Mouse (Mus musculus): ENCODE measurements at regions not wholly inside any gene's neighbourhood (a gene's known extent, or its start where the extent isn't known, plus 50 kb on each side); places are given as distances from the start of the nearest gene placed in this dataset.

DNA sequence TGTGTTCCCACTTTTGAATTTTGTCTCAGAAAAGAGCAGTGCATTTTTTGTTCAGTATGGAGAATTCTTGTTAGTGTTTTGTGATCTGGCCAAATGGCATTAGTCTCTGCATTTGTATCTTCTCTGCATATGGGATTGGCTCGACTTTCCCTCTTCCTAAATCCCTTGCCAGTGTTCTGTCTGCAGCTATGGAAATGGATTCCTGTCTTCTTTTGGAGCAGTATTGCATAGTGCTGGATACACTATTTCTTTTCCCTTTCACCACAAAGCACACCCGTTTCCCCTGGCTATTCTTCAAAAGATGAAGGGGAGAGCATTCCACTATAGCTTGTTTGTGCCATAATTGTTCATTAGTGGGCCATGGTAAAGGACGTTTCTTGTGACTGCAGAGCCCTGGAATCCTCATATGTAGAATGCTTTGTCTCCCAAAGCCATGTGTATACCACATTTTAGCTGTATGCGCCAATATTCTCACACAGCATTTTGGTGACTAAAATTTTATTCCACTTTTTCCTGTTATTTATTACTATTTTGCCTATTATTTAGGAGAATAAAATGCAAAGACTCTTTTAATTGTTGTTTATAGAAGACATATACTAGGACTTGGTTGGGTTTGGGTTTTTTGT is 197.8 kb downstream of the Hs3st1 start:
- no peak for DNase-seq

DNA sequence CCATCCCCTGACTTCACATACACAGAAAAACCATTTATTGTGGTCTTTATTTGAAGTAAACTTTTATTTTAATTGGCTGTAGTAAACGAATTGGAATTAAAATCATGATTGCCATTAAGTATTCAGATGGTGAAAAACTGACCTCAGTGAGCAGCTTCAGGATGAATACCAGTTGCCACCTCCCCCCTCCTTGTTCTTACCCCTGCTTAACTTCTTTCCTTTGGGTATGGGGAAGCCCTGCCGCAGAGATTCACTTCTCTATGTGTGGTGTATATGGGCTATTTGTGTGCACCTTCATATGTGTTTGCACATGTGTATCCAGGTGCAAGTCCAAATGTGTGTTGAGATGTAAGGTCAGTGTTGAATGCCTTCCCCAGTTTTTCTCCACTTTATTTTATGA is 218.2 kb downstream of the Hs3st1 start:
- DNase-seq = no peak

DNA sequence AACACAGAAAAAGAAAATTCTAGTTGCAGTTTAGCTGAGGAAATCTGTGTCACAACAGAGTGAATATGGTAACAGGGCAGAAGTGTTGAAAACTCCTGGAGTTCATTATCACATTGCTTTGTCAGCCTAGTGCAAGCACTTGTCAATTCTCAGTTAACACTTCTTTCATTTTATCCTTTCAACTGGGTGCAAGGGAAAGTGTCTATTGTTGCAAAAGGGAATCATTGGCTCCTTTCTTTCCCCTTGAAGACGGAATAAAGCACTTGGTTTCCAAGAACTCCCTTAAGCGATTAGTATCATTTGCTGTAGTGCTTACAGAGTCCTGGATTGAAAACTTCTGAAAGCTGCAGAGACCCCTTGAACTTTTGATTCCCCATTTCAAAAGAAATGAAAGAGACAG is 218.9 kb downstream of the Hs3st1 start:
- no peak for DNase-seq

DNA sequence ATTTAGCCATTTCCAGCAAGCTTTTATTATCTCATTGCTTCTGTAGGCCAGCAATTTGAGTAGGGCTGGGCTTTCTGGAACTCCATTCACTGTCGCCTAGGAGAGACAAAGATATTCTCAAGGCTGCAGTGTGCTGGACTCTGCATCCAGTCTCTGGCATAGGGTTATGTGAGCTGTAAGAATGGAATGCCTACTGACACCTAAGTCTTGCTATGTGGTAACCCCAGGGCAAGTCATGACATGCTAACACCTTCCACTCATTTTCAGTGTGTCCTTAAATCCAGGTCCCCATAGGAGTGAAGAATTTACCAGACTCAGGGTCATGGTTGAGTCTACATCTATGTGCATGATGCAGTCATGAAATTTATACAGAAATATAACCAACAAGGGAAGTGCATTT is 245.0 kb downstream of the Hs3st1 start:
- DNase-seq = no peak

DNA sequence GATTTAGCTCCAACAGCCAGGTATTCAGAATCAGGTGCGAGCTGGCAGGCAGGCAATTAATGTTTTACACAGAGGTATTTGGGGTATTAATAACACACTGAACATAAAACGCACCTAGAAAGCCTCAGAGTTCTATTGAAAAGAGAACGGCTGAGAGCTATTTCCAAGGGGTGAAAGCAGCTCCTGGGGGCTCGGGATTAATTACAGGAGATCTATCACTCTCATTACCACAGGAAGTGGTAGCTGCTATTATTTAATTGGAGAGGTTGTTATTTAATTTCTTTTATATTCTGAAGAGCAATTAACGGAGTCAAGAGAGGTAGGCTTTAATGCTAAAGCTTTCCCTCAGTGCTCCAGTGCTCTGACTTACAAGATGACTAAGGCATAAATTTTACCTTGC is 272.5 kb downstream of the Hs3st1 start:
- no peak for DNase-seq

DNA sequence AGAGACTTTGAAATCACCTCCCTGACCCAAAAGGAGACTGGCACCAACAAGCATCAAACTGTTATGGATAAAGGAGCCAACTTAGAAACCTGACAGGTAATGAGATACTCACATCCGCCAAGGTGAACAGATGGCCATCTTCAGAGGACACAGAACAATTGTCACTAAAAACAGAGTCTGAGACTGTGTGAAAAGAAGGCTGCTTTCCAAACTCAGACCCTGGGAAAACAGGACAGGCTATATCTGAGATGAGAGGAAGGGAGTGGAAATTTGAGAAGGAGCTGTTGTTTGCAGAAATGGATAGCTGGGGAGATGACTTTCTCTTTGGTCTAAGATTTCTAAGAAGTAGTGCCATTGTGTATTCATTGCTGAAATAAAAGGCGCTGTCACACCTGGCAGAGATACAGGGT is 297.2 kb downstream of the Hs3st1 start:
- DNase-seq = no peak

DNA sequence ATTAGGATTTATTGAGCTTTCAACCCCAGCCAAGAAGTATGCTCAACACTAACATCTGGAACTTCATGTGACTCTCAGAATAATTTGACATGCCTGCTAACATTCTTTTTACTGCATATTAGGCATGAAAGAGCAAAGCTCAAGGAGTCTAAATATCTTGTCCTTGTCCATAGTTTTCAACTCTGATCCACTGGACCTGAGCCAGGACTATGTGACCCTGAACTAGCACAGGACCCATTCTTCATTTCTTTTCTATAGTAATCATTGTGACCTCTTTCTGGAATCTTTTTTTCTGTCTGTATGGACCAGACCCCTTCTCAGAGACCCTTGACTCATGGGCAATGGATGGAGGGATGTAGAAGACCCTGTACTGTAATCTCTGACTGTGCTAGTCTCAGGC is 301.6 kb downstream of the Hs3st1 start:
- no peak for DNase-seq

DNA sequence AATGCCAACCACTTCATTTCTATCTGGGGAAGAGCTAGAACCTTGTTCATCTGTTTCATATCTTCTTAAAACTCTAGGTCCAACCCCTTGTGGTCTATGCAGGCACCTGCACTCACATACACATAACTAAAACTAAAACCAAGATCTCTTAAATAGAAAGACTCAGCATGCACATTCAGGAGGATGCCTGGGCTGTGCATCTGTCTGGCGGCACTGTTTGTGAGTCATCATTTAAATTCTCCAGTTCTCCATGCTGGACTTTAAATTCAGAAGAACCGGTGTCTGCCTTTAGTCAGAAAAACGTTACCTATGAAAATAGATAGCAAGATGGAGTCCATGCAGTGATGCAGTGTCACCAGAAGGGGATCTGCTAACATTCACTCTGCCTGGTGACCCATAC is 314.5 kb downstream of the Hs3st1 start:
- no peak for DNase-seq

DNA sequence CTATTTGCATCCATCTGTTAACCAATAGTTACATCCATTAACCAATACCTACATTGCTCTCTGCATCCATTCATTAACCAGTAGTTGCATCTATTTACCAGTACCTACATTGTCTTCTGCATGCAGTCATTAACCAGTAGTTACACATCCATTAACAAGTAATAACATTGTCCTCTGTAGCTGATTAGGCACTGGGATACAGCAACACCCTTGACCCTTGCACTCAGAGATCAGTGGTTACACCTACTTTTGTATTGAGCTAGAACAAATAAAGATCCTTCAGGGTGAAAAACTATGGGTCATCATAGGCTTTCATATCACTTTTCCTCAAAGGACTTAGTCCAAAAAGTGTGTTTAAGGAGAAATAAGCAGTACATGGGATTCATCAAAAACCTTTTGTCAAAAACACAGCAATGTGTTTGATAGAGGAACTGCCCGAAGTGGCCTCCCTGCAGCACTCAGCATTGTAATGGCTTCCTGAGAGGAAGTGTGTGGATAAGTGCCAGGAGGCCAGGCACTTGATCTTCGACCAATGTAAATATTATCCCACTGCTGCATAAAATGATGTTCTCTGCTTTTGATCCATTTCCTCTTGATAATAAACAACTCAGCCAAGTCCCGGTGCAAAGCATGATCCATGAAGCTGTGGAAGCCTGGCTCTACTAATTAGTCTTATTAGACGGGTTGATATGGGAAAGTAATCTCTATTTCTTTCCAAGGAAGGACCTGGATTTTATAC is 317.6 kb downstream of the Hs3st1 start:
- DNase-seq = no peak

DNA sequence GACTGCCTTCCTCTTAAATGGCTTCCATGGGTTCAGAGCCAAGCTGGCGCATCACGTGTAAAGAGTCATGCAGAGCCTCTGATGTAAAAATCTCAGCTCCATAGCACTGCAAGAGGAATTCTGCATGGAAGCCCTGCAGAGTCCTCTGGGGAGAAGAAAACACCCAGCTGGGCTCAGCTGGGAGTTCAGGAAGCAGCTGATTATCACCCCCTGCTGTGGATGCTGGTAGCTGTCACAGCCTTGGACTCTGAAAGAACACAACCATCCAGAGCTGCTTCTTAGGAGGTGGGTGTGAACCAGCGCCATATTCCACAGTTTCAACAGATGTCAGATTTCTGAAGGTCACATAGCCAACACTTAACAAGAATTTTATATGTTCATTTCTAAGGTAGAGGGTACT is 329.2 kb downstream of the Hs3st1 start:
- no peak for DNase-seq

DNA sequence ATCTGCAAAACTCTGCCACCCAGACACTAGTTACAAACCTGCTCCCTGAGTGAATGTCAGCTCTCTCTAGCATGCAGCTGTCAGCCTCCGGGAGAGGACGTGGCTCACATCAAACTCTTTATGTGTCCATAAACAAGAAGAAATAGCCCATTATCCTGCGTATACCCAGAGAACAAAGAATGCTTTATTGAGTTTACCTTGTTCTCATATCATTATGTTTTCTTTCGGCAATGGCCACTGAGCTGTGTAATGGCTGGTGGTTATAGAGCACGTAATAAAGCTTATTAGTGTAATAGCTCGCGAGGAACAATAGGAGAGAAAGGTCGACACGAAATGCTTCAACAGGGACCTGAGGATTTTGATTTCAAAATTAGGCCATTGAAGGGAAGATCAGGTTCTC is 331.6 kb downstream of the Hs3st1 start:
- DNase-seq = no peak

DNA sequence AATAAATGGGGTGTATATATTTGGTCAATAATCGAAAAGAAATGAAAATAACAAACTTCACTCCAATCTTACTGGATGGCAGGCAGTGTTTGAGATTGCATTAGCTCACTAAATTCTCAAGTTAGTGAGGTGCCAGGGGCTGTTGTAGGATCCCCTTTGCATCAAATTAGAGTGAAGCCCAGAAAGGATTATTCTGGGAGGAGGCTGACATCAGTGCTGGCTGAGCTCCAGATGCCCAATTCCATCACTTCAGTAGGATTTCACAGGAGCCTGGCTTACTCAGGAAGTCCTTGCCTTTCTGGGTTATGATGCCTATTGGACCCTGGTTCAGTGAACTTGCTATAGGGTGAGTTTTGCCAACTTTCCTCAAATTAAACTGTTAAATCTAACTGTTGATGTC is 336.5 kb downstream of the Hs3st1 start:
- DNase-seq = no peak

DNA sequence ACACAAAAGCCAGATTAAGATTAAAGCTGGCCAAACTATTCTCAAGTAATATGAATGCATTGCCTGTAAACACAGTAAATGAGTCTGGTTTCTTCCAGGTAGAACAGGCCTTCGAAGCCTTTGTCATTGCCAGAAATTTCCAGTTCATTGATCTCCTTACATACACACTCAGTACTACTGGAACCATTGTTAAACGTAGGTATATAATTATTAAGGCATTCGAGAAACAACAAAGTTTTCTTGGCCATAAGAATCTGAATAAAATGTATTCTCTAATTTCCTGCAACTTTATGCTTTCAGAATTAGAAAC is 337.5 kb downstream of the Hs3st1 start:
- DNase-seq = no peak

DNA sequence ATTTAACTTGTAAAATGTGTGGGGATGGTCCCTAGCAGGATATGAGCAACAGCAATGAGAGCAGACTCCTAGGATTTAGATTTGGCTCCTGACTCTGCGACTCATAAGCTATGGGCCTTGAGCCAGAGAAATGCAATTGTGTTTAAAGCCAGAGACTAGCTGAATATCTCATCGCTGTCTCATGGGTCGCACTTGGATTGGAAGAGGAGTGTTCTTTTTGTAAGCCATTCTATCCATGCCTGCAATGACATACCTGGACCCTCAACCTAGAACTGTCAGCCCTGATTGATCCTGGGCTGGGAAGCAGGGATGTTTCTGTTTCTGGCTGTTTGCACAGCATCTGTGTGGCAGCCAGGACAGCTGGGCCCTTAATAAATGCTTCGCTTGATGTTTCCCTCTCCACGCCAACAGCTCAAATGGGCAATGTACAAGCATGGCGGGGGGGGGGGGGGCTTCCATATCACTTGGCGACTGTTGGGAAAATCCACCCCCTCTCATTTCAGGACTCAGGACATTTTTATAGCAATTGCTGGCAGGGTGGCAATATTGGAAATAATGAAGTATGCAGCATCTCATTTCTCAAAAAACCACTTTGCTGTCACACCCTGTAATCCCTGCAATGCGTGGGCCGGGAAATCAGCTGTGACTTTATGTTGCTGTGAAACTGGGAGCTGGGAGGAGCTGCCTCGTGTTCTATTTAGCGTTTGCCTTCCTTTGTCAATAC is 338.0 kb downstream of the Hs3st1 start:
- peak; percentile 73 for DNase-seq

DNA sequence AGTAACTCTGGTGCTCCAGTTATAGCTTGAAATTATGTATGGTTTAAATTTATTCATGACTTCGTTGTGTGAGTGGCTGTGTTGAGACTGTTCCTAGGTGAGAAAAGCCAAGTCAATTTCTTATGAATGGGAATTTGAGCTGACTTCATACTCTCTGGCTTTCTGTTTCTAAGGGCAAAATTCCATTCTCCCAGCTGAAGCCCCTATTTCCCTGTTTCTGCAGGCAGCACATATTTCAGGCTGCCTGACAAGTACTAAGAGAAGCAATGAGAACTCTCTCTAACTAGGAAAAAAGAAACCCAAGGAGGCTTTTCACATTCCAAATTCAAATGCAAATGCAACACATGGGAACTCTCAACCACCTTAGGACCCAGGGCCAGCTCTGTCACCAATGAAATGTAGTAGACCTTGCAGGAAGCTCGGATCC is 338.7 kb downstream of the Hs3st1 start:
- no peak for DNase-seq

DNA sequence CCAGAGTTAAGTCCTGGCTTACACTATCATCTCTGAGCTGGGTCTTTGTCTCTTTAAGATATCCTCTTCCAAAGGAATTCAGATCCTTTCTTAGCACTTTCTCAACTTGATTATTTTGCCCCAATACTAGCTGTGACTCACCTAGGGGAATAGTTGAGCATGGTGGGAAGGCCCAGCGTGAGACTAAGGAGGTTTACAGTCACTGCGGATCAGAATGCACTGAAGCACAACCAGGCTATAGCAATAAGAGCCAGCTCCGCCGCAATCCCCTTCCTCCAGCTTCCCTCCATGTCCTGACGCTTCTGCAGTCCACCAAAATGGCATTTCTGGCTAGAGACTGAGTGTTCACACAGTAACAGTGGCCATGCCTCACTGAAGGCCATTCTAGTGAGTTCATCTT is 342.5 kb downstream of the Hs3st1 start:
- no peak for DNase-seq

DNA sequence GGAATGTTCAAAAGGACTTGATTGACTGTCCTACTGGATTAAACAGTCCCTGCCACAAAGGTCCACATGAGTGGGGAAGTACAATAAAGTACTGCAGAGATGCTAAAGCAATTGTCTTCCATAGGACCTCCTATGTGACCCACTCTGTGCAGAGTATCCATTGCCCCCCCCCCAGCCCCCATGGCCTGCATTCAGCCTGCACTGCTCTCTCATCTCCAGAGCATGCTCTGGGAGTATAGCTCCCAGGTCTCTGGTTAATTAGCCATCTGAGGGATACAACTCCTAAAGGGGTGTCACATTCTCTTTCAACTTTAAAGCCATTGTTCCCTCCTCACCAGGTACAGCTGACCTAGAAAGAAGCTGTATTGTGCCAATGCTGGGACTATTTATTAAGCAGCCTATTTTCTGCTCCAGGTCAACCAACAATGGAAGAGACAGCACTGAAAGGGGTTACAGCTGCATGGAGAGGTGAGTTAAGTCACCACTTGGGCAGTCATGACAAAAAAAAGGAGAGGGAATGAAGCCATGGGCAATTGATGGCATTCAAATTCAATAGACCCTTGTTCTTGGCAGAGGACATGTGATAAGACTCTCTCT is 364.8 kb downstream of the Hs3st1 start:
- no peak for DNase-seq

DNA sequence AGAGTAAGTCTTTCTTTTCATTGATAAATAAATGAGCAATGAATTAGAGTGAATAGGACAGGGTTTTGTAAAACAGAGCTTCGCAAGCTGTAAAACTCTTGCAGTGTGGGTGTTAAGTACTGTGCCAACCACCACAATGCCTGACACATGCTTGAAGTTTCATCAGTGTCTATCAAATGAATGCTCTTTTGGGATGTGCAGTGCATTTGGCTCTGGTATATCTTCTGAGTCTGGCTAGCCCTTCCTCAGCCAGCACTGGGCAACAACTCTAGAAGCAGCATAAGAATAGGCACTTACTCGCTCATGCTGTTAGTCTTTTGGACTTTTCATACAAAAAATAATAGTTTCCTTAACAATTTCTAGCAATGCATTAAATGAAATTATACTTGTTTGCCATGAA is 370.9 kb downstream of the Hs3st1 start:
- peak; percentile 13 for DNase-seq

DNA sequence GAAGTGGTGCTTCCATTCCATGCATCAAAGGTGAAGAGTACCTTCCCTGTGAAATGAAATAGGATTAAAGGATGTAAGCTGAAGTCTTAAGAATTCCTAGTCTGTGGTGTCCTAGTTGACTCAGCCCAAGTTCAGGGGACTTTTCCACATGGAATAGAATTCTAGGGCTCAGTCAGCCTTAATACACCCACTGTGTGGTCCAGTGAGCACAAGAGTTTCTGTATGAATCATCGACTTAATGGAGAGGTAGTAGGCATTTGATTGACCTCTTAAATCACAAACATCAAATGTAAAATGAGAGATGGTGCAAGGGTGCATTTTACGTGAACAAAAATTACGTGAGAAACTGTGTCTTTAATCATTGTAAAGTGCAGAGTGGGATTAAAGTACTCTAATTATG is 381.1 kb downstream of the Hs3st1 start:
- DNase-seq = no peak

DNA sequence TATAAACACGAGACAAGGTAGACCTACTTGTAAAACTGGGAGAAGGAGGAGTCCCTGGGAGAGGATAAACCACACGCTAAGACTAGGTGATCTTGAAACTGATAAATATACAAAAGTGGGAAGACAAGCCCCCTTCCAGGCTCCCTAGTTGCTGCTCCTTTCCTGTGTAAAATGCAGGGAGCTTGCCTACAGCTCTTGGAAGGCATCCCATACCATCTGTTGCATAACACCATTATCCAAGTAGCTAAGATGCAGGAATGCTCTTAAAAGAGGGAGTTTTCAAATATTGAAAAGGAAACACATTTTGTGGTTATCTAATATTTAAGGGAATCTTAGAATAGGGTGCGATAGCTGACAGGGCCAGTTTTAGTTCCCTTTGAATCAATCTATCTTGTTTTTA is 406.6 kb downstream of the Hs3st1 start:
- DNase-seq = peak; percentile 25

DNA sequence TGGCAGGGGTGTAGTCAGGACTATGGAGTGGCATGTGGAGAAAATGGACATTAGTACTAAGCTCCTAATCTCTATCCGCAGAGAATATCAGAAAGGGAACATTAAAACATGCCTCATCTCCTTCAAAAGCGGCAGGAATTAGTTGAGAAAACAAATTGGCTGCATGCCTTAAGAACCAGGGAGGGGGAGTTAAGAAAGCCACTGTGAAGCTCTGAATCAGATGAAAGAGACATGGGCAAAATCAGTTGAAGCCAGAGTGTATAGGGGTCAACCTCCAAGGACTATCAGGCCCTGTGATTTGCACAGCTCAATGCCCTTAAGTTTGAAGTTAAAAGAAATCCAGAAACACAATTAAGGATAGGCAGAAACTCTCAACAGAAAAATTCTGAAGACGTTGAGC is 408.3 kb downstream of the Hs3st1 start:
- DNase-seq = no peak

DNA sequence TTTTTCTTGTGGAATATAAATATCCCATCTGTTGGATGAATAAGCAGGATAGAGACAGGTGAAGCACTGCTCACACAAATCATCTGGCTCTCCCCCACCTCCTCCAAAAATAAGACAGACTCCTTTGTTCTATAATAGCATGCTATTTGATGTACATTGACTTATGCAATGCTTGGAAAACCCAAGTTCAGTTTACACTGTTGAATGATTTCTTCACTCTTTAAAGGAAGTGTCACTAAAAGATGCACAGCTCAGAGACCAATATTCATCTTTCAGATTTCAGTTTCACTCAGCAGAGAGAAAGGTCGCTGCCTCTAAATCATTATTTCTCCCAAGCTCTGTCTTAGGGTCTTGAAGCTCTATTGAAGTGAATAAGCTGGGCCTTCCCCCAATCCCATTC is 417.4 kb downstream of the Hs3st1 start:
- no peak for DNase-seq

DNA sequence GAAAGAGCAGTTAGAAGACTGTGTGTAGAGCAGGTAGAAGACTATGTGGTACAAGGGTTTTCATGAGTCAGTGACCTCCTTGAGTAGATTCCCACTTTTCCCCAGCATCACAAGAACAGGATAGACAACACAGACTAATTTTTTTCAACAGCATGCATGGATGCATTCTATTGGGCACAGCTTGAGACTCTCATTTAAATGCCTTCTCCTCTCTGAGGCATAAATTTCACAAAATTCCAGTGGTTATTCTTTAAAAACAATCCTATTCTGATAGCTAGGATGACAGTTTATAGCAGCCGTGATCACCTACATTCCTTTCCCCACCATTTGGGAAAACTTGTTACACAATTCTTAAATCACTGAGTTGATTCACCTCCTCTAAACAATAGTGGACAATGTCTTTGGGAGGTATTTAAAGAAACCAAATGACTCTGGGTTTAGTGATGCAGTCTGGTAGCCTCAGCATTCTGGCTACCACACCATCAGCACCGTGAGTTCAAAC is 418.7 kb downstream of the Hs3st1 start:
- no peak for DNase-seq

DNA sequence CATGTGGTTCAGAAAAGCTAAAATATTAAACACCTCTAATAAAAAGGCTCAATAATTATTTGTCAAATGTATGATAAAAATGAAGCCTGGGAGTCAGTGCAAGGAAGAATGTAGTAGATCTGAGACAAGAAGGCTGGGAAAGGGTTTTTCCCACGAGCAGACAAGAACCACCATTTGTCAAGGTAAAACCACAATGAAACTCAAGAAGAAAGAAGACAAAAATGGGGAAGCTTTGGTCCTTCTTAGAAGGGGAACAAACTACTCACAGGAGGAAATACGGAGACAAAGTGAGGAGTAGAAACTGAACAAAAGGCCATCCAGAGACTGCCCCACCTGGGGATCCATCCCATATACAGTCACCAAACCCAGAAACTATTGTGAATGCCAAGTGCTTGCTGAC is 420.0 kb downstream of the Hs3st1 start:
- DNase-seq = no peak
